Mouse (Mus musculus) stomach, postnatal 0 days (tissue): ENCODE measurements around the gene Cdk4.

Experiments used
- CTCF ChIP-seq: IDR thresholded peaks from 2 replicates; pipeline ENCODE4 v1.5.1; 2016; ENCODE audit warnings: antibody characterized with exemption, low read depth, mild to moderate bottlenecking, moderate library complexity
- EP300 ChIP-seq: optimal IDR thresholded peaks from 2 replicates; pipeline ENCODE3; 2016; ENCODE audit warnings: antibody characterized with exemption

- TF ChIP-seq EP300 (no peak), CTCF (peak; percentile 36; the same call in 1 of the 2 replicates)
These were observed 14.5 kb upstream of the Cdk4 start for GRCm38 (mm10) chr10:127048608-127049394.
